Mouse (Mus musculus) CH12.LX (cell line): ENCODE measurements around the gene Ccnjl. TPM values are rescaled to one million over a fixed set of nuclear protein-coding genes. Genes with fewer than 3 reads are reported as not detected.

ENCODE experiments used
- DNase-seq: peaks from one replicate; pipeline ENCODE4 v3.0.0-alpha.2; 2013; ENCODE audit errors: extremely low read depth
- H3K27ac ChIP-seq: 2 replicates; pipeline ENCODE4 v1.5.1; 2012; ENCODE audit warnings: low read depth, mild to moderate bottlenecking, control low read depth, moderate library complexity; ENCODE audit not compliant: insufficient read depth
- H3K27me3 ChIP-seq: replicated peaks from 2 replicates; pipeline ENCODE3; 2012; ENCODE audit warnings: inconsistent platforms
- H3K36me3 ChIP-seq, 2 experiments: replicated peaks in 1 of 2; 2 replicates each; pipeline versions ENCODE3 to v1.6.1; 2012; ENCODE audit warnings: inconsistent platforms in 1 of 2, low read length in 1 of 2, mild to moderate bottlenecking in 1 of 2, mixed read lengths in 1 of 2, moderate library complexity in 1 of 2; ENCODE audit not compliant: control insufficient read depth in 1 of 2, insufficient read depth in 1 of 2
- H3K4me1 ChIP-seq, 2 experiments: 2 replicates each; pipeline ENCODE4 v1.6.1; 2012; ENCODE audit warnings: inconsistent platforms in 1 of 2, moderate library complexity in 1 of 2; ENCODE audit not compliant: insufficient read depth in 2 of 2, control insufficient read depth in 1 of 2
- H3K4me2 ChIP-seq: 2 replicates; pipeline ENCODE4 v1.6.1; 2012; ENCODE audit warnings: low read depth, mild to moderate bottlenecking, control low read depth; ENCODE audit not compliant: poor library complexity, insufficient read depth, severe bottlenecking
- H3K4me3 ChIP-seq, 3 experiments: fragments of 150-350 bp in 1 of 3; sonication (generic) in 1 of 3; replicated peaks in 1 of 3; 2 replicates each; pipeline versions ENCODE3 to v1.5.1; 2011 to 2012; ENCODE audit warnings: low read depth in 2 of 3, low read length in 2 of 3, mild to moderate bottlenecking in 2 of 3, moderate library complexity in 2 of 3, control low read depth in 1 of 3, improper control_type of control experiment in 1 of 3, inconsistent platforms in 1 of 3, mixed read lengths in 1 of 3; ENCODE audit not compliant: poor library complexity in 1 of 3
- H3K79me2 ChIP-seq: replicated peaks from 2 replicates; pipeline ENCODE4 v1.6.1; 2012; ENCODE audit warnings: mild to moderate bottlenecking, moderate library complexity; ENCODE audit not compliant: control insufficient read depth, poor library complexity, insufficient read depth, severe bottlenecking; ENCODE audit errors: extremely low read depth
- H3K9ac ChIP-seq: 2 replicates; pipeline ENCODE4 v1.6.1; 2012; ENCODE audit warnings: low read depth, mild to moderate bottlenecking, control low read depth, moderate library complexity; ENCODE audit not compliant: insufficient read depth
- H3K9me3 ChIP-seq: replicated peaks from 2 replicates; pipeline ENCODE3; 2012; ENCODE audit warnings: low read length, inconsistent platforms, mixed read lengths
- BHLHE40 ChIP-seq: IDR thresholded peaks from 2 replicates; pipeline ENCODE4 v1.6.1; 2011; ENCODE audit warnings: mild to moderate bottlenecking, low read depth, low read length, improper control_type of control experiment
- CHD2 ChIP-seq: IDR thresholded peaks from 2 replicates; pipeline ENCODE4 v1.6.1; 2011; ENCODE audit warnings: low read length, improper control_type of control experiment
- E2F4 ChIP-seq: IDR thresholded peaks from 2 replicates; pipeline ENCODE4 v1.6.1; 2011; ENCODE audit warnings: low read depth, low read length, improper control_type of control experiment; ENCODE audit not compliant: insufficient replicate concordance
- EP300 ChIP-seq: IDR thresholded peaks from 2 replicates; pipeline ENCODE4 v1.6.1; 2011; ENCODE audit warnings: low read length, improper control_type of control experiment
- ETS1 ChIP-seq: conservative IDR thresholded peaks from 2 replicates; pipeline ENCODE4 v1.6.1; 2012; ENCODE audit warnings: low read depth, mild to moderate bottlenecking, inconsistent platforms, low read length, improper control_type of control experiment, moderate library complexity
- IRF4 ChIP-seq: IDR thresholded peaks from 2 replicates; pipeline ENCODE4 v1.6.1; 2014; ENCODE audit warnings: low read depth, mild to moderate bottlenecking, inconsistent platforms, low read length, improper control_type of control experiment
- JUND ChIP-seq: conservative IDR thresholded peaks from 2 replicates; pipeline ENCODE4 v1.6.1; 2011; ENCODE audit warnings: low read depth, low read length, improper control_type of control experiment
- KAT2A ChIP-seq: IDR thresholded peaks from 2 replicates; pipeline ENCODE4 v1.6.1; 2012; ENCODE audit warnings: low read length, improper control_type of control experiment, inconsistent platforms; ENCODE audit not compliant: insufficient replicate concordance
- MAZ ChIP-seq: IDR thresholded peaks from 2 replicates; pipeline ENCODE4 v1.6.1; 2012; ENCODE audit warnings: low read depth, mild to moderate bottlenecking, inconsistent platforms, low read length, improper control_type of control experiment, moderate library complexity
- MXI1 ChIP-seq: IDR thresholded peaks from 2 replicates; pipeline ENCODE4 v1.6.1; 2011; ENCODE audit warnings: mild to moderate bottlenecking, low read depth, low read length, improper control_type of control experiment
- NELFE ChIP-seq: IDR thresholded peaks from 2 replicates; pipeline ENCODE4 v1.6.1; 2011; ENCODE audit warnings: low read depth, low read length, improper control_type of control experiment
- NRF1 ChIP-seq: IDR thresholded peaks from 2 replicates; pipeline ENCODE4 v1.6.1; 2014; ENCODE audit warnings: low read depth, mild to moderate bottlenecking, inconsistent platforms, low read length, improper control_type of control experiment, moderate library complexity
- PAX5 ChIP-seq: IDR thresholded peaks from 2 replicates; pipeline ENCODE4 v1.6.1; 2012; ENCODE audit warnings: low read length, inconsistent platforms, mixed read lengths
- POLR2AphosphoS2 ChIP-seq: IDR thresholded peaks from 2 replicates; pipeline ENCODE4 v1.6.1; 2011; ENCODE audit warnings: low read depth, low read length, improper control_type of control experiment
- RCOR1 ChIP-seq: conservative IDR thresholded peaks from 2 replicates; pipeline ENCODE4 v1.6.1; 2012; ENCODE audit warnings: low read depth, mild to moderate bottlenecking, inconsistent platforms, low read length, improper control_type of control experiment
- SIN3A ChIP-seq: IDR thresholded peaks from 2 replicates; pipeline ENCODE4 v1.6.1; 2012; ENCODE audit warnings: low read length, improper control_type of control experiment, inconsistent platforms
- UBTF ChIP-seq: IDR thresholded peaks from 2 replicates; pipeline ENCODE4 v1.6.1; 2012; ENCODE audit warnings: low read depth, mild to moderate bottlenecking, inconsistent platforms, low read length, improper control_type of control experiment, moderate library complexity
- USF2 ChIP-seq: conservative IDR thresholded peaks from 2 replicates; pipeline ENCODE4 v1.6.1; 2011; ENCODE audit warnings: low read depth, low read length, improper control_type of control experiment
- ZC3H11A ChIP-seq: IDR thresholded peaks from 2 replicates; pipeline ENCODE4 v1.6.1; 2012; ENCODE audit warnings: low read depth, mild to moderate bottlenecking, inconsistent platforms, low read length, improper control_type of control experiment
- ZKSCAN1 ChIP-seq: IDR thresholded peaks from 2 replicates; pipeline ENCODE4 v1.6.1; 2012; ENCODE audit warnings: low read depth, inconsistent platforms, low read length, improper control_type of control experiment, borderline replicate concordance
- ZMIZ1 ChIP-seq: IDR thresholded peaks from 2 replicates; pipeline ENCODE4 v1.6.1; 2012; ENCODE audit warnings: low read depth, mild to moderate bottlenecking, inconsistent platforms, low read length, improper control_type of control experiment
- ZNF384 ChIP-seq: IDR thresholded peaks from 2 replicates; pipeline ENCODE4 v1.6.1; 2012; ENCODE audit warnings: low read depth, low read length, improper control_type of control experiment, inconsistent platforms
- dilution Hi-C: fragments of 300-500 bp; cut with MboI; formaldehyde crosslinking; loops from 2 replicates; pipeline ENCODE4 v1.14.3; 2020; ENCODE audit warnings: low sequenced_read_pairs; ENCODE audit not compliant: extremely low pct_unique_long_range_greater_than_20kb, extremely low pct_ligation_motif_present
- in situ Hi-C: fragments of 300-500 bp; cut with MboI; formaldehyde crosslinking; loops from 3 replicates; pipeline ENCODE4 v1.14.3; 2019; ENCODE audit warnings: low sequenced_read_pairs, low pct_ligation_motif_present, low pct_unique_long_range_greater_than_20kb, mixed read lengths
- polyA plus RNA-seq: library from polyadenylated mRNA; unstranded; fragments of >175 nt; gene quantifications from 2 replicates; pipeline ENCODE4 v1.2.1, GENCODE M21; 2012; ENCODE audit warnings: low read depth; ENCODE audit not compliant: insufficient read length
- total RNA-seq, 2 experiments: library from RNA; depleted of rRNA; stranded (reverse); fragments of 300-350 nt in 1 of 2; fragments of >200 nt in 1 of 2; gene quantifications; 2 replicates each; pipeline ENCODE4 v1.2.3; 2012 to 2014

The Ccnjl gene
- total and polyA plus RNA-seq, 3 experiments = not detected

DNA sequence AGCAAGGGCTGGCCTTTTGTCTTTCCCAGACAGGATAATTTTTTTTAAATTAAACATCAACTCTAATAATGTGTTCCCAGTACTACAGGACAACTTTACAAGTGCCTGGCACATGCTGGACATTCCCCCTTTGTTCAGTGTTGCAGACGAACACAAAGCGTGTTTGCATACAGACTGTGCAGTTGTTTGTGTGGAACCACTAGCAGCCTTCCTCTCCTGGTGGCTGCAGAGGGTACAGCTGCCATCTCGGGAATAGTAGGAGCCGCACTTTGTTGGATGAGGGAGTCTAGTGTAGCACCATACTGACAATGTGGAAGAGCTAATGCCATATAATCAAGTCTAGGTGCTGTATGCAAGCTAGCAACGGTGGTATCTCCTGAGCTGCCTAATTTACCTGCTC lies 3.0 kb downstream of the Ccnjl start:
- Histone ChIP-seq H3K36me3 (no peaks in the 10 kb centered on the region), H3K79me2 (no peaks in the 10 kb centered on the region), H3K9ac (no peak overlapping the region), H3K4me1 (peaks cover 0 to 10% of the 10 kb centered on the region in 2 experiments; a peak in 2 of 4 replicates), H3K4me2 (no peak overlapping the region), H3K9me3 (no peaks in the 10 kb centered on the region), H3K27ac (no peak overlapping the region), H3K27me3 (no peaks in the 10 kb centered on the region), H3K4me3 (no peak overlapping the region)
- dilution Hi-C loops (no loop called here), in situ Hi-C loops (no loop called here)
- TF ChIP-seq IRF4 (no peak), MXI1 (no peak), ZC3H11A (no peak), KAT2A (no peak), ZNF384 (no peak)
- no peak for DNase-seq

DNA sequence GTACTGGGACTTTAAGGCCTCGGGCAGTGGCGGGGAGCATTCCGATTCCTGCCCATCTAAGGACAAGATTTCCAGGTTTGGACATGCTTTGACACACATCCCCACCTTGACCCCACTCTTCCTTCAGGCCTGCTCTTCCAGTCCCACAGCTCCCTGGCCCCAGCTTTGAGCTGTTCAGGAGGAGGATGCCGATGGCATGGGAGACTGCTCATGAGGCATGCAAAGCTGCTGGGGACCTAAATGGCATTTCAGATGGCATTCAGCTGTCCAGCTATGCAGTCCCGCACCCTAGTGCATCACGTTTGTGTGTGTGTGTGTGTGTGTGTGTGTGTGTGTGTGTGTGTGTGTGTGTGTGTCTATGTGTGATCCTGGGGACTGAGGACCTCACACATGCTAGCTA lies 8.5 kb downstream of the Ccnjl start:
- dilution Hi-C loops (no loop called here), in situ Hi-C loops (no loop called here)
- H3K9me3 ChIP-seq = no peaks in the 10 kb centered on the region
- no peak overlapping the region for H3K27ac ChIP-seq
- H3K9ac ChIP-seq = no peak overlapping the region
- H3K27me3 ChIP-seq = peaks cover 2% of the 10 kb centered on the region
- H3K79me2 ChIP-seq = no peaks in the 10 kb centered on the region
- H3K4me2 ChIP-seq = no peak overlapping the region
- no peaks in the 10 kb centered on the region for H3K36me3 ChIP-seq
- peaks cover 0 to 5% of the 10 kb centered on the region in 2 experiments; a peak in 2 of 4 replicates for H3K4me1 ChIP-seq
- DNase-seq = no peak
- TF ChIP-seq NRF1 = no peak
- TF ChIP-seq PAX5 = no peak
- TF ChIP-seq ZKSCAN1 = no peak
- no peak for TF ChIP-seq ETS1
- TF ChIP-seq USF2 = no peak
- TF ChIP-seq IRF4 = no peak
- no peak for TF ChIP-seq JUND
- H3K4me3 ChIP-seq = no peak overlapping the region

- TF ChIP-seq NELFE = no peak
- TF ChIP-seq POLR2AphosphoS2 = no peak
- TF ChIP-seq SIN3A = no peak
- TF ChIP-seq KAT2A = no peak
- TF ChIP-seq RCOR1 = no peak
- TF ChIP-seq ZMIZ1 = no peak
- TF ChIP-seq BHLHE40 = no peak
- no peak for TF ChIP-seq JUND
- TF ChIP-seq MAZ = no peak
- no peak for TF ChIP-seq ZC3H11A
- no peak for TF ChIP-seq CHD2
- no peak for TF ChIP-seq ZNF384
- TF ChIP-seq EP300 = no peak
- TF ChIP-seq PAX5 = no peak
- no peak for TF ChIP-seq E2F4
- no peak for TF ChIP-seq NRF1
- no peak for TF ChIP-seq UBTF
- peaks cover 6% of the 10 kb centered on the region for H3K27me3 ChIP-seq
- H3K4me1 ChIP-seq = no peaks in the 10 kb centered on the region
- no peaks in the 10 kb centered on the region for H3K79me2 ChIP-seq
- no peak overlapping the region for H3K4me2 ChIP-seq
- dilution Hi-C loops (no loop called here), in situ Hi-C loops (no loop called here)
- DNase-seq = no peak
- no peaks in the 10 kb centered on the region for H3K36me3 ChIP-seq
- no peak overlapping the region for H3K9ac ChIP-seq
- H3K9me3 ChIP-seq = no peaks in the 10 kb centered on the region
- H3K27ac ChIP-seq = no peak overlapping the region
- H3K4me3 ChIP-seq = no peak overlapping the region
These were observed 11.3 kb downstream of the Ccnjl start for GRCm38 (mm10) chr11:43539863-43540262.
